Mouse (Mus musculus) forebrain, postnatal 0 days (tissue): ENCODE results near the gene Obscn. TPM values are rescaled to one million over a fixed set of nuclear protein-coding genes. Genes with fewer than 3 reads are reported as not detected.

ENCODE experiments used
- ATAC-seq: fragments of 200-750 bp; cut with Nextera tagmentation; 2 replicates; pipeline ENCODE4 v1.8.0; 2017; ENCODE audit warnings: mild to moderate bottlenecking, moderate library complexity
- DNase-seq: peaks from one replicate; pipeline ENCODE4 v3.0.0-alpha.2; 2015
- H3K27ac ChIP-seq: fragments of 300-500 bp; sonication (generic); 2 replicates; pipeline ENCODE4 v1.5.1; 2014; ENCODE audit warnings: low read depth, mild to moderate bottlenecking, antibody characterized with exemption, low read length, moderate library complexity, mixed read lengths
- H3K27me3 ChIP-seq: fragments of 300-500 bp; sonication (generic); 2 replicates; pipeline ENCODE4 v1.6.1; 2014; ENCODE audit warnings: mild to moderate bottlenecking, low read length, mixed read lengths; ENCODE audit not compliant: insufficient read depth
- H3K36me3 ChIP-seq: fragments of 300-500 bp; sonication (generic); 2 replicates; pipeline ENCODE4 v1.6.1; 2014; ENCODE audit warnings: mild to moderate bottlenecking, moderate library complexity; ENCODE audit not compliant: insufficient read depth
- H3K4me1 ChIP-seq: fragments of 300-500 bp; sonication (generic); 2 replicates; pipeline ENCODE4 v1.6.1; 2014; ENCODE audit warnings: antibody characterized with exemption; ENCODE audit not compliant: insufficient read depth
- H3K4me2 ChIP-seq: fragments of 300-500 bp; sonication (generic); 2 replicates; pipeline ENCODE4 v1.6.1; 2014; ENCODE audit warnings: low read depth, mild to moderate bottlenecking, moderate library complexity
- H3K4me3 ChIP-seq: fragments of 300-500 bp; sonication (generic); 2 replicates; pipeline ENCODE4 v1.5.1; 2014; ENCODE audit warnings: low read depth, low read length, mixed read lengths
- H3K9ac ChIP-seq: fragments of 300-500 bp; sonication (generic); 2 replicates; pipeline ENCODE4 v1.6.1; 2014; ENCODE audit warnings: mild to moderate bottlenecking
- H3K9me3 ChIP-seq: fragments of 300-500 bp; sonication (generic); 2 replicates; pipeline ENCODE4 v1.6.1; 2016; ENCODE audit warnings: low read length
- CTCF ChIP-seq: sonication (generic); IDR thresholded peaks from 2 replicates; pipeline ENCODE4 v1.5.1; 2016; ENCODE audit warnings: antibody characterized with exemption, control low read depth, low read depth
- WGBS: fragments of 180-500 bp; shearing (Covaris S2); extraction: QIAGEN DNeasy Blood & Tissue Kit; methylation state at CpG from one replicate; pipeline ENCODE4 v1.1.7; 2014; 5-methylcytosine and 5-hydroxymethylcytosine counted together
- polyA plus RNA-seq: library from polyadenylated mRNA; unstranded; fragments of >200 nt; fragmentation: Nextera tagmentation; extraction: Ambion mirVana; gene quantifications from 2 replicates; pipeline ENCODE4 v1.2.1, GENCODE M21; 2015
- total RNA-seq: library from RNA; depleted of rRNA; stranded (reverse); fragments of >200 nt; gene quantifications from 2 replicates; pipeline ENCODE4 v1.2.3, GENCODE M21; 2014

Gene Obscn
- total and polyA plus RNA-seq, 2 experiments from 2014 or later: 0.31 to 1.5 TPM

- no peaks in the 10 kb centered on the region for H3K27me3 ChIP-seq
- H3K4me1 ChIP-seq: no peaks in the 10 kb centered on the region
- TF ChIP-seq CTCF: no peak
- DNase-seq (no peak), ATAC-seq (no peak)
- H3K27ac ChIP-seq: no peak overlapping the region
- H3K4me3 ChIP-seq: no peak overlapping the region
- 86% methylated on average over 5 of the region's 5 CpGs for WGBS
- H3K4me2 ChIP-seq: no peak overlapping the region
- H3K9ac ChIP-seq: no peak overlapping the region
- no peaks in the 10 kb centered on the region for H3K36me3 ChIP-seq
- no peaks in the 10 kb centered on the region for H3K9me3 ChIP-seq
Measured at GRCm38 (mm10) chr11:59142962-59143361, 6.8 kb upstream of the Obscn start.

- WGBS: 16% methylated on average over 14 of the region's 14 CpGs
- TF ChIP-seq CTCF: no peak
Measured at GRCm38 (mm10) chr11:59141772-59142370, 5.7 kb upstream of the Obscn start.

GRCm38 (mm10) chr11:59138537-59139486 lies 2.6 kb upstream of the Obscn start:
- TF ChIP-seq CTCF: no peak
- no peak overlapping the region for H3K27ac ChIP-seq
- no peaks in the 10 kb centered on the region for H3K4me1 ChIP-seq
- WGBS: 71% methylated on average over 19 of the region's 19 CpGs
- H3K4me2 ChIP-seq: no peak overlapping the region
- H3K9ac ChIP-seq: no peak overlapping the region
- H3K9me3 ChIP-seq: no peaks in the 10 kb centered on the region
- ATAC-seq: no peak
- H3K27me3 ChIP-seq: peaks cover 31% of the 10 kb centered on the region
- H3K36me3 ChIP-seq: no peaks in the 10 kb centered on the region
- no peak overlapping the region for H3K4me3 ChIP-seq
- DNase-seq: no peak

More at GRCm38 (mm10) chr11:59141772-59142370, 5.7 kb upstream of the Obscn start:
- H3K9ac ChIP-seq: no peak overlapping the region
- H3K27me3 ChIP-seq: peaks cover 1% of the 10 kb centered on the region
- DNase-seq (no peak), ATAC-seq (no peak)
- H3K36me3 ChIP-seq: no peaks in the 10 kb centered on the region
- no peaks in the 10 kb centered on the region for H3K9me3 ChIP-seq
- no peak overlapping the region for H3K4me2 ChIP-seq
- H3K4me1 ChIP-seq: no peaks in the 10 kb centered on the region
- H3K27ac ChIP-seq: no peak overlapping the region
- no peak overlapping the region for H3K4me3 ChIP-seq

GRCm38 (mm10) chr11:59136994-59137706 lies 948 bp upstream of the Obscn start:
- no peak for TF ChIP-seq CTCF
- Histone ChIP-seq H3K9ac (no peak overlapping the region), H3K4me3 (no peak overlapping the region), H3K4me1 (no peaks in the 10 kb centered on the region), H3K9me3 (no peaks in the 10 kb centered on the region), H3K36me3 (no peaks in the 10 kb centered on the region), H3K27ac (no peak overlapping the region), H3K4me2 (no peak overlapping the region), H3K27me3 (peaks cover 38% of the 10 kb centered on the region)
- DNase-seq (no peak), ATAC-seq (no peak)
- WGBS: 52% methylated on average over 12 of the region's 12 CpGs

GRCm38 (mm10) chr11:59135051-59135820 lies 966 bp downstream of the Obscn start:
- Histone ChIP-seq H3K36me3 (no peaks in the 10 kb centered on the region), H3K4me2 (peak overlapping the region; percentile 50), H3K4me3 (peak overlapping the region; percentile 31), H3K9ac (peak overlapping the region; percentile 2; the same call in 1 of the 2 replicates), H3K4me1 (no peaks in the 10 kb centered on the region), H3K27ac (no peak overlapping the region), H3K9me3 (no peaks in the 10 kb centered on the region), H3K27me3 (peaks cover 38% of the 10 kb centered on the region)
- no peak; the same call in 1 of the 2 replicates for ATAC-seq
- no peak for DNase-seq
- no peak for TF ChIP-seq CTCF
- WGBS: 5% methylated on average over 55 of the region's 55 CpGs

GRCm38 (mm10) chr11:59134373-59134997 lies 1.7 kb downstream of the Obscn start:
- no peak for TF ChIP-seq CTCF
- Histone ChIP-seq H3K36me3 (no peaks in the 10 kb centered on the region), H3K4me3 (0 out of 2 replicates have a peak overlapping the region, but pooled peaks have one; percentile 20), H3K4me2 (peak overlapping the region; percentile 50; the same call in 1 of the 2 replicates), H3K27me3 (peaks cover 38% of the 10 kb centered on the region), H3K9me3 (no peaks in the 10 kb centered on the region), H3K4me1 (no peaks in the 10 kb centered on the region), H3K27ac (no peak overlapping the region), H3K9ac (no peak overlapping the region)
- 0 out of 2 replicates have a peak, but pooled peaks have one; percentile 20 for ATAC-seq
- 8% methylated on average over 35 of the region's 35 CpGs for WGBS
- no peak for DNase-seq
